Mouse (Mus musculus): ENCODE measurements around the gene Mcfd2. TPM values are rescaled to one million over a fixed set of nuclear protein-coding genes. Genes with fewer than 3 reads are reported as not detected.

Gene Mcfd2
- polyA plus RNA-seq, 1 experiment from 2014 or later, result 74.5 TPM

DNA sequence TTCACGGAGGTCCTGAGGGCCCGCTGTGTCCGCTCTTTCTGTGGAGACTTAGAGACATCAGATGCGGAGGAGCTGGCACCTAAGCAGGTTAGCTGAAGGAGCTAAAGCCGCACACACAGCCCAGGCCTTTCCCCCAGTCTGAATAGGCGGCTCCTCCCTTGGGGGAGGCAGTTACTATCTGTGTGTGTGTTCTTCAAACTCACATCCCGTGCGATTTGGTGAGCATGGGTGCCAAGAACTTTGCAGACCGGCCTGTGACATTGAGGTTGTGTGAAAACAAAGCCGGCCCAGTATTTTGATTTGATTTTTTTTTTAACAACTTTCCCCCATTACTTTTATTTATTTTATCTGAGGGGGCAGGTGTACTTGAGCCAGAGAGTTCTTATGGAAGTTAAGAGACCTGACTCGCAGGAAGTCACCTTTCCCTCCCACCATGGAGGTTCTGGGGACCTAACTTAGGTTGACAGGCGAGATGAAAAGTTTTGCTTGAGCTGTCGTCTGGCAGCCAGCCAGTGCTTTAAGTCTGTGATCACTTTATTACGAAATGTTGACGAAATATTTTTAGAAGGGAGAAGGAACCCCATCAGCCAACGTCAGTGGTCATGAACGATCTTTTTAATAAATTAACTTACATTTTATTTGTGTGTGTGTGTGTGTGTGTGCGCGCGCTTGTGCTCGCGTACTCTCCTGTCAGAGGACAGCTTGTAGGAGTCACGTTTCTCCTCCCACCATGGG, 20.2 kb upstream of the Mcfd2 start:
- Histone ChIP-seq H3K27ac (no peak overlapping the region), H3K4me1 (peaks cover 52% of the 10 kb centered on the region), H3K27me3 (ENCODE audit: poor library complexity, severe bottlenecking) (peaks cover 83% of the 10 kb centered on the region), H3K4me3 (no peak overlapping the region), H3K36me3 (replicated peaks) (no peaks in the 10 kb centered on the region), H3K9me3 (no peaks in the 10 kb centered on the region)
- DNase-seq (ENCODE audit: extremely low spot score, low spot score), result no peak
- WGBS, result 81% methylated on average over 23 of the region's 23 CpGs

DNA sequence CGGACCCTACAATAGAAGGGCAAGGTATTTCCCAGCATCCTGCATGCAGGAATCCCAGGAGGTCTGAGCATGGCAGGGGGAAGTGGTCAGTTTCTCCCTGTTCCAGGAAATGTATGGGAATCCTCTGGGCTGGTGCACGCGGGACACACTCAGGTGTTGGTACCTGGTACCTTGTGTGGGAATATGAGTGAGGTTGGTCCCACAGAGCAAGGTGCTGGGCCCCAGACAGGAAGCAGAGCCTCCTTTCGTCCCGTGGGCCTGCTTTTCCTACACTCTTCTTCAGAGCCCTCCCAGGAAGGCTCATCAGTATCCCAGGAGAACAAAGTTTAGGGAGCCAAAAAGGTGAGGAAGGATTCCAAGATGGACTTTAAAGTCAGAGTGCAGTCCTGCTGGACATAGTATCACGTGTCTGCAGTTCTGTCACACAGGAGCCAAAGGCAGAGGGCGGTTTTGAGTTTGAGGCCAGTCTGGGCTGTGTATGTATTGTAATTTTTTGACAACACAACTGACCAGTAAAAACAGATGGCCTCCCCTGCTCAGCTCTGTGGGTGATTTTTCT, 18.8 kb upstream of the Mcfd2 start:
- peak overlapping the region; percentile 75; the same call in 1 of the 2 replicates for H3K4me3 ChIP-seq
- H3K36me3 ChIP-seq (replicated peaks), result no peaks in the 10 kb centered on the region
- H3K9me3 ChIP-seq, result no peaks in the 10 kb centered on the region
- H3K27ac ChIP-seq, result no peak overlapping the region
- peaks cover 89% of the 10 kb centered on the region for H3K27me3 ChIP-seq (ENCODE audit: poor library complexity, severe bottlenecking)
- peaks cover 52% of the 10 kb centered on the region for H3K4me1 ChIP-seq
- 64% methylated on average over 7 of the region's 7 CpGs for WGBS
- DNase-seq (ENCODE audit: extremely low spot score, low spot score), result no peak

- Histone ChIP-seq H3K36me3 (replicated peaks) (no peaks in the 10 kb centered on the region), H3K4me3 (peak overlapping the region; percentile 75), H3K27me3 (ENCODE audit: poor library complexity, severe bottlenecking) (peaks cover 86% of the 10 kb centered on the region), H3K4me1 (peaks cover 52% of the 10 kb centered on the region), H3K9me3 (no peaks in the 10 kb centered on the region), H3K27ac (0 out of 2 replicates have a peak overlapping the region, but pooled peaks have one; percentile 93)
- WGBS, result 4% methylated on average over 21 of the region's 21 CpGs
- DNase-seq (ENCODE audit: extremely low spot score, low spot score), result peak; percentile 36
Observed at GRCm38 (mm10) chr17:87283755-87284481, 18.2 kb upstream of the Mcfd2 start.

- WGBS, result under 1% methylated on average over 56 of the region's 56 CpGs
- Histone ChIP-seq H3K9me3 (no peaks in the 10 kb centered on the region), H3K27ac (peak overlapping the region; percentile 93), H3K36me3 (replicated peaks) (no peaks in the 10 kb centered on the region), H3K27me3 (ENCODE audit: poor library complexity, severe bottlenecking) (peaks cover 79% of the 10 kb centered on the region), H3K4me1 (peaks cover 50% of the 10 kb centered on the region), H3K4me3 (peak overlapping the region; percentile 75)
- peak; percentile 64 for DNase-seq (ENCODE audit: extremely low spot score, low spot score)
Observed at GRCm38 (mm10) chr17:87283055-87283754, 17.5 kb upstream of the Mcfd2 start.

DNA sequence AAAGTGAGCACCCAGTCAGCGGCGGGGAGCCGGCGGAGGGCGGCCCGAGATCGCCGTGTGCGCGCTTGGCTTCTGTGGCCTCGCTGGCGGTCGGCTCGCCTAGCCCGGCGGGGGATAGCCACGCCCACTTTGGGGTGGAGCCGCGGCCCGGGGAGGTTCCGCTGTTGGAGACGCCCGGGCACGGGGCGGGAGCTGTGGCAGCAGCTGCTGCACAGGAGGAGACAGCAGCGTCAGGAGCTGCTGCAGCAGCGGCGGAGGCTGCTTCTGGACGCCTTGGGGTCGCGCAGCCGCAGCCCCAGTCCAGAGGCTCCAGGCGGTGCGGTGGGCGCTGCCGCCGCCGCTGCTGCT, 16.9 kb upstream of the Mcfd2 start, which contains the start of gene Ttc7:
Gene Ttc7 (plus strand): TSS at position 181 of the 348 bp plus-strand sequence.
- no peaks in the 10 kb centered on the region for H3K9me3 ChIP-seq
- H3K4me3 ChIP-seq, result peak within 1 kb of the TSS; percentile 75
- peak; percentile 91 for DNase-seq (ENCODE audit: extremely low spot score, low spot score)
- H3K4me1 ChIP-seq, result peaks cover 45% of the 10 kb centered on the region
- H3K27ac ChIP-seq, result peak within 1 kb of the TSS; percentile 93
- no peaks in the 10 kb centered on the region for H3K36me3 ChIP-seq (replicated peaks)
- WGBS, result under 1% methylated on average over 38 of the region's 38 CpGs
- H3K27me3 ChIP-seq (ENCODE audit: poor library complexity, severe bottlenecking), result peaks cover 74% of the 10 kb centered on the region

GRCm38 (mm10) chr17:87282007-87282705, 16.4 kb upstream of the Mcfd2 start:
- peaks cover 69% of the 10 kb centered on the region for H3K27me3 ChIP-seq (ENCODE audit: poor library complexity, severe bottlenecking)
- under 1% methylated on average over 44 of the region's 44 CpGs for WGBS
- no peaks in the 10 kb centered on the region for H3K36me3 ChIP-seq (replicated peaks)
- H3K27ac ChIP-seq, result peak overlapping the region; percentile 93
- DNase-seq (ENCODE audit: extremely low spot score, low spot score), result peak; percentile 86
- peak overlapping the region; percentile 75 for H3K4me3 ChIP-seq
- H3K4me1 ChIP-seq, result peaks cover 40% of the 10 kb centered on the region
- no peaks in the 10 kb centered on the region for H3K9me3 ChIP-seq

- DNase-seq (ENCODE audit: extremely low spot score, low spot score), result no peak
- H3K4me3 ChIP-seq, result no peak overlapping the region
- no peaks in the 10 kb centered on the region for H3K36me3 ChIP-seq (replicated peaks)
- no peak overlapping the region for H3K27ac ChIP-seq
- peaks cover 19% of the 10 kb centered on the region for H3K27me3 ChIP-seq (ENCODE audit: poor library complexity, severe bottlenecking)
- 66% methylated on average over 15 of the region's 15 CpGs for WGBS
- H3K9me3 ChIP-seq, result peaks cover 6% of the 10 kb centered on the region; the same call in 1 of the 2 replicates
- H3K4me1 ChIP-seq, result no peaks in the 10 kb centered on the region; the same call in 1 of the 2 replicates
Observed at GRCm38 (mm10) chr17:87275363-87276341, 9.9 kb upstream of the Mcfd2 start.

- Histone ChIP-seq H3K36me3 (replicated peaks) (no peaks in the 10 kb centered on the region), H3K4me3 (no peak overlapping the region), H3K27me3 (ENCODE audit: poor library complexity, severe bottlenecking) (peaks cover 13% of the 10 kb centered on the region; the same call in 1 of the 2 replicates), H3K27ac (no peak overlapping the region), H3K9me3 (peaks cover 6% of the 10 kb centered on the region; the same call in 1 of the 2 replicates), H3K4me1 (peaks cover 18% of the 10 kb centered on the region)
- WGBS, result 87% methylated on average over 6 of the region's 6 CpGs
- DNase-seq (ENCODE audit: extremely low spot score, low spot score), result no peak
Observed at GRCm38 (mm10) chr17:87269454-87269853, 3.7 kb upstream of the Mcfd2 start.

- 8% methylated on average over 28 of the region's 28 CpGs for WGBS
- peaks cover 22% of the 10 kb centered on the region for H3K4me1 ChIP-seq
- peaks cover 21% of the 10 kb centered on the region; the same call in 1 of the 2 replicates for H3K9me3 ChIP-seq
- H3K27ac ChIP-seq, result peak overlapping the region; percentile 93
- DNase-seq (ENCODE audit: extremely low spot score, low spot score), result no peak
- H3K4me3 ChIP-seq, result peak overlapping the region; percentile 93
- H3K27me3 ChIP-seq (ENCODE audit: poor library complexity, severe bottlenecking), result peaks cover 13% of the 10 kb centered on the region; the same call in 1 of the 2 replicates
- H3K36me3 ChIP-seq (replicated peaks), result peaks cover 39% of the 10 kb centered on the region
Observed at GRCm38 (mm10) chr17:87264927-87265791, 576 bp downstream of the Mcfd2 start.

DNA sequence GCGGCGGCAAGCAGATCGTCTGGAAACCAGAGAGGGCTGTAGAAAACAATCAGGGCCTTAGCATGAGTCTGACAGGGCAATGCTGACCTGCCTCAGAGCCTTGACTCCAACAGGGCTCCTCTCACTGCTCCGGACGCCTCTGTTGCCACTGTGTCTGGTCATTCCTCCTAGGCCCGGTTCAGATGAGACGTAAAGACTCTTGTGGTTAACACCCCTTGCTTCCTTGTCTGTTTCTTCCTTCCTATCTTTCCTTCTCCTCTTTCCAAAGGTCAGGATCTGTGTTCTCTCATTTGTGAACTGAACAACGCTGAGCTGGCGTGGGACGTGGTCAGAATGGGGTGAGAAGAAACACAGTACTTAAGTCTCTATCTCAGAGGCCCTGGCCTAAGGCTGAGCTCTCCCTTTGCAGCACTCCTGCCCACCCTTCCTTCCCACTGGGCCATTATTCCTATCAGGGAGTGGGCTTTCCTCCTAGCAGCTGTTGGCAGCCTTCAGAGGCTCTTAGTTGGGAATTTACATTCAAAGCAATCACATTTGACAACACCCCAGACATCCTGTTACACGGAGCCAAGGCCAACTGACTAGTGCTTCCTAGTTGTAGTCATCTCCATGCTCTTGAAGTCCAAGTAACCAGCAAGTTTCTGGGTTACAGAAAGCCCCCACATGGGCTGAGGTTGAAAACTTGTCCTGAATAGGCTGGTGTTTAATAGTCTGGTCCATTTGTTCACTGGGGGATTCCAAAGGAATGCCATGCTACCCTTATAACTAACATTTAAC, 1.5 kb downstream of the Mcfd2 start:
- 94% methylated on average over 11 of the region's 11 CpGs for WGBS
- DNase-seq (ENCODE audit: extremely low spot score, low spot score), result no peak
- Histone ChIP-seq H3K4me3 (peak overlapping the region; percentile 93), H3K27me3 (ENCODE audit: poor library complexity, severe bottlenecking) (peaks cover 13% of the 10 kb centered on the region; the same call in 1 of the 2 replicates), H3K27ac (no peak overlapping the region), H3K36me3 (replicated peaks) (peaks cover 48% of the 10 kb centered on the region), H3K4me1 (peaks cover 22% of the 10 kb centered on the region), H3K9me3 (peaks cover 24% of the 10 kb centered on the region; the same call in 1 of the 2 replicates)
